ENCODE assay signal across 13 mouse cellular contexts in genomic region chr5:9086924-9087719, GRCm38 (mm10). TPM values are rescaled to one million over a fixed set of nuclear protein-coding genes. Genes with fewer than 3 reads are reported as not detected.
DNase-seq lines count a peak whose midpoint lies in the region; ATAC-seq and TF ChIP-seq lines count a peak whose summit lies in the region.
"Had no signal": no experiment of that assay in that cellular context is flagged by ENCODE, and none has a peak within 500 bp of the region (broad histone marks: within the 10 kb centered on the region; RNA-seq: fewer than 3 reads in every experiment).

No protein-coding gene starts in this region.

- H3K36me3 ChIP-seq in lung, embryonic 15.5 days, result no peaks in the 10 kb centered on the region

- 47% methylated on average over 3 of the region's 3 CpGs for WGBS in lung, embryonic 15.5 days

- H3K4me1 ChIP-seq in lung, embryonic 15.5 days, result no peaks in the 10 kb centered on the region
- peaks cover 48% of the 10 kb centered on the region for H3K4me1 ChIP-seq in bone marrow macrophage, adult 2 months (ENCODE audit: control insufficient read depth, insufficient read depth, low read length)

- H3K27me3 ChIP-seq in lung, embryonic 15.5 days, result no peaks in the 10 kb centered on the region

- H3K9ac ChIP-seq in lung, embryonic 15.5 days, result no peak overlapping the region
- H3K9ac ChIP-seq: lung, embryonic 14.5 days had no signal

- no peak overlapping the region for H3K4me2 ChIP-seq in lung, embryonic 15.5 days
- H3K4me2 ChIP-seq: heart, embryonic 11.5 days; lung, embryonic 14.5 days had no signal

- ATAC-seq in lung, embryonic 15.5 days (ENCODE audit: borderline replicate concordance, extremely low read depth, low FRiP score, low TSS enrichment), result 0 out of 2 replicates have a peak, but pooled peaks have one; percentile 23
- peak; percentile 76 for ATAC-seq in monocyte, adult 5-6 weeks (replicated peaks; ENCODE audit: insufficient number of reproducible peaks, low FRiP score, low TSS enrichment, poor library complexity, severe bottlenecking)
- ATAC-seq: hindbrain, postnatal 0 days had no signal

- H3K9me3 ChIP-seq in lung, embryonic 15.5 days, result no peaks in the 10 kb centered on the region

- no peak for TF ChIP-seq POLR2A in bone marrow macrophage, adult 2 months (IDR thresholded peaks at IDR 0.05; ENCODE audit: borderline replicate concordance, low read depth, low read length)

- DNase-seq in lung, postnatal 4 days, result no peak
- DNase-seq in CD4-positive, CD25-positive, alpha-beta regulatory T cell, adult 2 months (ENCODE audit: low read depth, low spot score), result peak; percentile 67
- DNase-seq in urinary bladder, postnatal 25 days (ENCODE audit: low spot score), result no peak
- no peak for DNase-seq in left cerebral cortex, adult 11 months (ENCODE audit: low spot score)
- no peak for DNase-seq in layer of hippocampus, adult 9-10 months (ENCODE audit: low spot score)
- DNase-seq: adrenal gland, adult 8-10 months; cerebellum, adult 9-11 months; lung, embryonic 14.5 days had no signal

- no peak overlapping the region for H3K27ac ChIP-seq in lung, embryonic 15.5 days
- peak overlapping the region; percentile 89 for H3K27ac ChIP-seq in bone marrow macrophage, adult 2 months (ENCODE audit: insufficient read depth, low read depth, low read length)
- H3K27ac ChIP-seq: hindbrain, postnatal 0 days had no signal

- no peak overlapping the region for H3K4me3 ChIP-seq in lung, embryonic 15.5 days
- H3K4me3 ChIP-seq in bone marrow macrophage, adult 2 months (ENCODE audit: insufficient read depth, low read length), result no peak overlapping the region

- no peak for TF ChIP-seq CTCF in bone marrow macrophage, adult 2 months (IDR thresholded peaks at IDR 0.05; ENCODE audit: low read depth, low read length)

RNA-seq across cellular contexts. Expression of gene Tmem243, which starts 13.3 kb away (rescaled TPM):
- polyA plus RNA-seq in lung, embryonic 15.5 days (2015; fragmentation: Nextera tagmentation; extraction: Ambion mirVana), result 42.4 and 49.9 TPM in 2 replicates
- 92.7 and 99.2 TPM in 2 replicates for polyA plus RNA-seq in bone marrow macrophage, adult 2 months (2012; ENCODE audit: insufficient read depth, insufficient read length, missing spikeins)
- total RNA-seq in monocyte, adult 5-6 weeks (2017), result 93.7 to 108 TPM (median 100 TPM) in 3 replicates
